Comparison of ENCODE assay signal across 8 mouse cellular contexts in the genomic region with DNA sequence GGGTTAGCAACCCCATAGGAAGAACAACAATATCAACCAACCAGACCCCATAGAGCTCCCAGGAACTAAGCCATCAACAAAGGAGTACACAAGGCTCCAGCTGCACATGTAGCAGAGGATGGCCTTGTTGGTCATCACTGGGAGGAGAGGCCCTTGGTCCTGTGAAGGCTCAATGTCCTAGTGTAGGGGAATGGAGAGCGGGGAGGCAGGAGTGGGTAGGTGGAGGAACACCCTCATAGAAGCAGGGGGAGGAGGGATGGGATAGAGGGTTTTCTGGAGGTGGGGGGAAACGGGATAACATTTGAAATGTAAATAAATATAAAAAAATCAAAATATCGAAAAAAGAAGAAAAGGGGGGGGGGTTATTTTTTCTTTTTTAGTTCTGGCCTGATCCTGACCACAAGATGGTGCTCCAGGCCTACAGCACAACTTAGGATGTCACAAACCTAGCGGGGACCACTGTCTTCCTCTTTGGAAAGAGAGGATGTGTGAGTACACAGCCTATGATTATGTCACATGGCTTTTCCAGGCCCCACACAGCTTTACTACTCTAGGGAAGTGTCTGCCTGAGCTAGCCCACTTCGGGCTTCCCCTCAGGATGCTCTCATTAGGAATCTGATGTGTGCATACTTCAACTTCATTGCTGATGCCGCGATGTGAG. TPM values are rescaled to one million over a fixed set of nuclear protein-coding genes. Genes with fewer than 3 reads are reported as not detected.
DNase-seq lines count a peak whose midpoint lies in the region; ATAC-seq lines count a peak whose summit lies in the region.

No protein-coding gene starts in this region.

- no peak for DNase-seq in kidney, adult 18-20 months
- DNase-seq in Muller cell, postnatal 12 days (ENCODE audit: inconsistent ontology term): peak; percentile 9
- peak; percentile 49 for DNase-seq in embryonic facial prominence, embryonic 11.5 days (ENCODE audit: low spot score)
- peak; percentile 59 to 67 for DNase-seq in kidney, postnatal 4 days
- DNase-seq in thymus, adult 18-20 months: no peak
- no peak for DNase-seq in thymus, postnatal 14 days

- H3K27me3 ChIP-seq in kidney, embryonic 15.5 days: no peaks in the 10 kb centered on the region
- H3K27me3 ChIP-seq in embryonic facial prominence, embryonic 11.5 days (ENCODE audit: control insufficient read depth, insufficient read depth, low read length): no peaks in the 10 kb centered on the region
- no peaks in the 10 kb centered on the region for H3K27me3 ChIP-seq in neural tube, embryonic 12.5 days (replicated peaks)

- peaks cover 22% of the 10 kb centered on the region for H3K36me3 ChIP-seq in kidney, embryonic 15.5 days
- H3K36me3 ChIP-seq in embryonic facial prominence, embryonic 11.5 days (replicated peaks; ENCODE audit: control insufficient read depth, insufficient read depth, low read depth, low read length): peaks cover 7% of the 10 kb centered on the region
- H3K36me3 ChIP-seq in neural tube, embryonic 12.5 days: peaks cover 22% of the 10 kb centered on the region

- ATAC-seq in kidney, embryonic 15.5 days (replicated peaks; ENCODE audit: low FRiP score): peak; percentile 70
- ATAC-seq in embryonic facial prominence, embryonic 11.5 days (replicated peaks; ENCODE audit: insufficient number of reproducible peaks, low FRiP score, low TSS enrichment, low read depth): 0 out of 2 replicates have a peak, but pooled peaks have one; percentile 59
- peak; percentile 87 for ATAC-seq in neural tube, embryonic 12.5 days (ENCODE audit: low FRiP score, low read depth)

- H3K9ac ChIP-seq in kidney, embryonic 15.5 days: no peak overlapping the region
- H3K9ac ChIP-seq in embryonic facial prominence, embryonic 11.5 days (replicated peaks; ENCODE audit: low read length): no peak overlapping the region
- no peak overlapping the region for H3K9ac ChIP-seq in neural tube, embryonic 12.5 days

- H3K9me3 ChIP-seq in kidney, embryonic 15.5 days (replicated peaks): no peaks in the 10 kb centered on the region
- H3K9me3 ChIP-seq in embryonic facial prominence, embryonic 11.5 days (replicated peaks; ENCODE audit: control insufficient read depth, low read length): no peaks in the 10 kb centered on the region
- no peaks in the 10 kb centered on the region for H3K9me3 ChIP-seq in neural tube, embryonic 12.5 days

- no peak overlapping the region for H3K27ac ChIP-seq in kidney, embryonic 15.5 days
- no peak overlapping the region for H3K27ac ChIP-seq in embryonic facial prominence, embryonic 11.5 days (replicated peaks; ENCODE audit: low read depth, low read length)
- H3K27ac ChIP-seq in neural tube, embryonic 12.5 days: no peak overlapping the region

- H3K4me2 ChIP-seq in kidney, embryonic 15.5 days: no peak overlapping the region
- H3K4me2 ChIP-seq in embryonic facial prominence, embryonic 11.5 days (ENCODE audit: low read depth, low read length): no peak overlapping the region
- no peak overlapping the region for H3K4me2 ChIP-seq in neural tube, embryonic 12.5 days (replicated peaks)

- no peaks in the 10 kb centered on the region for H3K4me1 ChIP-seq in kidney, embryonic 15.5 days
- no peaks in the 10 kb centered on the region for H3K4me1 ChIP-seq in embryonic facial prominence, embryonic 11.5 days (ENCODE audit: control insufficient read depth, insufficient read depth, low read length)
- H3K4me1 ChIP-seq in neural tube, embryonic 12.5 days: no peaks in the 10 kb centered on the region

- 67% methylated on average over 7 of the region's 7 CpGs for WGBS in kidney, embryonic 15.5 days
- WGBS in embryonic facial prominence, embryonic 11.5 days: 68% methylated on average over 7 of the region's 7 CpGs
- 68% methylated on average over 7 of the region's 7 CpGs for WGBS in neural tube, embryonic 12.5 days

- H3K4me3 ChIP-seq in kidney, embryonic 15.5 days (replicated peaks): no peak overlapping the region
- no peak overlapping the region for H3K4me3 ChIP-seq in embryonic facial prominence, embryonic 11.5 days (ENCODE audit: low read depth, low read length)
- H3K4me3 ChIP-seq in neural tube, embryonic 12.5 days: no peak overlapping the region

RNA-seq across cellular contexts. Expression of a gene that starts 10.5 kb away (rescaled TPM):
- 45.3 and 47.5 TPM in 2 replicates for polyA plus RNA-seq in kidney, embryonic 15.5 days (2015; fragmentation: Nextera tagmentation; extraction: Ambion mirVana)
- polyA plus RNA-seq in embryonic facial prominence, embryonic 11.5 days (2014; fragmentation: Nextera tagmentation; extraction: Ambion mirVana): 35.7 and 36.6 TPM in 2 replicates
- 62.9 and 69.9 TPM in 2 replicates for polyA plus RNA-seq in neural tube, embryonic 12.5 days (2016; fragmentation: Nextera tagmentation; extraction: Ambion mirVana)

RNA-seq across cellular contexts. Expression of a gene that starts 10.6 kb away (rescaled TPM):
- polyA plus RNA-seq in kidney, embryonic 15.5 days (2015; fragmentation: Nextera tagmentation; extraction: Ambion mirVana): 56.0 and 60.1 TPM in 2 replicates
- 53.1 and 55.3 TPM in 2 replicates for polyA plus RNA-seq in embryonic facial prominence, embryonic 11.5 days (2014; fragmentation: Nextera tagmentation; extraction: Ambion mirVana)
- 49.5 and 52.3 TPM in 2 replicates for polyA plus RNA-seq in neural tube, embryonic 12.5 days (2016; fragmentation: Nextera tagmentation; extraction: Ambion mirVana)

Comparison
In these comparisons a context has a peak if more than half of its experiments do, and no peak if none do; other contexts are left out.
1. DNase-seq: peak in Muller cell, postnatal 12 days (single experiment), embryonic facial prominence, embryonic 11.5 days (single experiment) and kidney, postnatal 4 days (2 of 2); none in kidney, adult 18-20 months (single experiment), thymus, adult 18-20 months (0 of 2) and thymus, postnatal 14 days (single experiment).
2. Peak in every context shown above with its lines, with median percentiles within 50 percentile points of each other: ATAC-seq.